Mouse (Mus musculus) neural tube, embryonic 11.5 days (tissue): ENCODE results near the gene Amph. TPM values are rescaled to one million over a fixed set of nuclear protein-coding genes. Genes with fewer than 3 reads are reported as not detected.
"Not testable (repeated sequence)": the region's sequence is repeated elsewhere in the genome, so short reads cannot be mapped to it uniquely, and the experiment has no call there.

ENCODE experiments used
- ATAC-seq: fragments of 200-750 bp; cut with Nextera tagmentation; 2 replicates; pipeline ENCODE4 v1.8.0; 2017; ENCODE audit warnings: moderate number of reproducible peaks, mild to moderate bottlenecking, moderate TSS enrichment, moderate library complexity; ENCODE audit not compliant: insufficient read depth, low FRiP score, low TSS enrichment
- DNase-seq: peaks from one replicate; pipeline ENCODE4 v3.0.0-alpha.2; 2015; ENCODE audit warnings: low spot score
- H3K27ac ChIP-seq: fragments of 300-500 bp; sonication (generic); 2 replicates; pipeline ENCODE4 v1.5.1; 2014; ENCODE audit warnings: low read depth, mild to moderate bottlenecking, low read length
- H3K27me3 ChIP-seq: fragments of 300-500 bp; sonication (generic); 2 replicates; pipeline ENCODE4 v1.6.1; 2014; ENCODE audit warnings: mild to moderate bottlenecking, low read length, mixed read lengths; ENCODE audit not compliant: control insufficient read depth, insufficient read depth
- H3K36me3 ChIP-seq: fragments of 300-500 bp; sonication (generic); 2 replicates; pipeline ENCODE4 v1.6.1; 2014; ENCODE audit warnings: mild to moderate bottlenecking, low read length, moderate library complexity, mixed read lengths; ENCODE audit not compliant: control insufficient read depth, insufficient read depth
- H3K4me1 ChIP-seq: fragments of 300-500 bp; sonication (generic); 2 replicates; pipeline ENCODE4 v1.6.1; 2014; ENCODE audit warnings: low read length, mixed read lengths; ENCODE audit not compliant: control insufficient read depth, insufficient read depth
- H3K4me2 ChIP-seq: fragments of 300-500 bp; sonication (generic); 2 replicates; pipeline ENCODE4 v1.6.1; 2014; ENCODE audit warnings: low read depth, mild to moderate bottlenecking, moderate library complexity
- H3K4me3 ChIP-seq: fragments of 300-500 bp; sonication (generic); 2 replicates; pipeline ENCODE4 v1.5.1; 2014; ENCODE audit warnings: low read depth, low read length
- H3K9ac ChIP-seq: fragments of 300-500 bp; sonication (generic); 2 replicates; pipeline ENCODE4 v1.6.1; 2014; ENCODE audit warnings: mild to moderate bottlenecking, low read length
- H3K9me3 ChIP-seq: fragments of 300-500 bp; sonication (generic); 2 replicates; pipeline ENCODE4 v1.6.1; 2016; ENCODE audit warnings: low read length; ENCODE audit not compliant: control insufficient read depth
- WGBS: fragments of 180-500 bp; shearing (Covaris S2); extraction: QIAGEN DNeasy Blood & Tissue Kit; methylation state at CpG from one replicate; pipeline ENCODE4 v1.1.7; 2014; 5-methylcytosine and 5-hydroxymethylcytosine counted together
- polyA plus RNA-seq: library from polyadenylated mRNA; unstranded; fragments of >200 nt; fragmentation: Nextera tagmentation; extraction: Ambion mirVana; gene quantifications from 2 replicates; pipeline ENCODE4 v1.2.1, GENCODE M21; 2014

Gene Amph
- polyA plus RNA-seq = 11.8 and 12.6 TPM in 2 replicates

DNA sequence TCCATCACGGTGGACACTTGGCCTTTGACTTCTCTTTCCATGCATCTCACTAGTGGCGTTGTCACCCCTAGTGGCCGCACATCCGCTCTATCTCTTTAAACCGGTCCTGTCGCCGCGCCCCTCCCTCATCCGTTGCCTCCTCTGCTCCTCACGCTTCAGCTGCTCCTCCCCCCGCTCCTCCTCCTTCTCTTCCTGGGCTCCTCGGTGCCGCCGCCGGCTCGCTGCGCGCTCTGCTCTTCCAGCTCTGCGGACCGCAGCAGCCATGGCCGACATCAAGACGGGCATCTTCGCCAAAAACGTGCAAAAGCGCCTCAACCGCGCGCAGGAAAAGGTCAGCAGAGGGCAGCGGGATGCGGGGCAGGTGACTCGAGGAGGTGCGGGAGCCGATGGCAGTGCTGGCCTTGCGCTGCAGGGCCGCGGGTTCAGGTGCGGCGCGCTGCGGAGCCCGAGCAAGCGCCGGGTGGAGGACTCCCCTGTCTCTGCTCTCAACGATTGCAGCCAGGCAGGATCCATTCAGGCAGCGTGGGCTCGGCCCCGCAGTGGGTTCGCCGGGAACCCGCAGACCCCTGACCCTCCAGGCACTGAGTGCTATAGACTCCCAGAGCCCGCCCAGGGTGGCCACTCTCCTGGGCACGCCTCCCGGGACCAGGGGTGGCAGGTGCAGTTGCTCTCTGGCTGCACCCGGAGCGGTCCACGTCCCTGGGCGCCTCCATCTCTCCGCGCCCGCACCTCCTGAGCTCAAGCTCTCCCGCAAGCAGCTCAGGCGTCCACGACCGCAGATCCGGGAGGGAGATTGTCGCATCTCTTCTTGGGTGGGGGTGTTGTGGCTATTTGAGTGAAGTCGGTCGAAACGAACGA is at the start of gene Amph:
Amph (plus strand) TSS at position 35 of the 858 bp plus-strand sequence.
- Histone ChIP-seq H3K4me2 (peak within 1 kb of the TSS; percentile 70), H3K9ac (peak within 1 kb of the TSS; percentile 61), H3K27ac (peak within 1 kb of the TSS; percentile 46; the same call in 1 of the 2 replicates), H3K4me3 (peak within 1 kb of the TSS; percentile 69), H3K4me1 (no peaks in the 10 kb centered on the region), H3K36me3 (no peaks in the 10 kb centered on the region), H3K27me3 (no peaks in the 10 kb centered on the region), H3K9me3 (no peaks in the 10 kb centered on the region)
- peak; percentile 76 for DNase-seq
- under 1% methylated on average over 68 of the region's 70 CpGs for WGBS
- ATAC-seq = peak; percentile 92

DNA sequence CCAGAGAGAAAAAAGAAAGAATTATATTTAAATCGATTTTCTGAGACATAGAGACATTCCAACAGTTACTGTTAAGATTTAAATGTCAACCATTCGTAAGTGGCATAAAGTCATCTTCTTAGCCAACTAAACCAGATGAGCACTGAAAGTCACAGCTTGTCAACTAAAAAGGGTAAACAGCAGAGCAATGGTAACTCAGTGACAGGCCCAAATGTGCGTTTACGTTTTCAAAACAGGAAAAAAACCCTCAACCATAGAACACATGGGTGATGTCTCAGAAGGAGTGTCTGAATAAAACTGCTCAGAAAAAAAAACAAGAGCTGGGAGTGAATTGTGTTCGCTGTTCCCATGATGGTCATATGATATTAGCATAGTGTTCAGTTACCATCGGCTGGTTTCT is 44.4 kb upstream of the Amph start:
- WGBS = 88% methylated on average over 6 of the region's 6 CpGs
- Histone ChIP-seq H3K9me3 (no peaks in the 10 kb centered on the region), H3K4me3 (no peak overlapping the region), H3K36me3 (no peaks in the 10 kb centered on the region), H3K9ac (no peak overlapping the region), H3K27ac (no peak overlapping the region), H3K4me1 (no peaks in the 10 kb centered on the region), H3K27me3 (no peaks in the 10 kb centered on the region), H3K4me2 (no peak overlapping the region)
- DNase-seq = no peak
- ATAC-seq = no peak

DNA sequence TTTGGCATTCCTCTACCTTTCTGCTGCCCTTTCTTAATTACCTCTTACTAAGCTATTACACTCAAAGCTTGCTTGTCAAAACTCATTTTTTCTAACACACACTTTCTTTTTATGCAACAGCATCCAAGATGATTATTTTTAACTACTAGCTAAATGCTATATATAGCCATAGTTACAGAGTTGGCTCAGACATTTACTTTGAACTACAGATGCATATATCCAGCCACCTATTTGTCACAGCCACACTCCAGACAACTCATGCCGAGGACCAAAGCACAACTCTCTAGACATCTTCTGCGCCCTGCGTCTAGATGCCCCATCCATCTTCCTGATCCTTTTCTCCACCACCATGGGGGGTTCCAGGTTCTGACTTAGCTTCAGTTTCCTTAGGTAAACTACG is 33.2 kb upstream of the Amph start:
- no peak overlapping the region for H3K27ac ChIP-seq
- DNase-seq = no peak
- WGBS = 66% methylated on average over 4 of the region's 4 CpGs

DNA sequence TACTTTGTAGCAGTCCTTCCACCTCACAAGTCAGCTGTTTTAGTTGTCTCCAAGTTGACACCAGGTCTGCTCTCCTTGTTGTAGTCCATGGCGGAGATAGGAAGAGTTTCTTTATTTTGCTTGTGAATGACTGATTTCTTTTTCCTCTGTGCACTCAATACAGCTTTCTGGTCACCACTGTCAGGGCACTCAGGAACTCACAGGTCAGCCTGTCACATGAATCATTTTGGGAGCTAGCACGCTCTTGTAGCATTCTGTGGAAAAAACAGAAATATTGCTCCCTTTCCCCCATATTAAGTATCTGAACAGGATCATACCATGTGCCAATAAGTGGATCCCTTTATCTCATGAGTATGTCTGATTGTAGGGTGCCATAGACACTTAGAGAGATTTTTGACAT is 14.8 kb upstream of the Amph start:
- 100% methylated on average over 1 of the region's 2 CpGs for WGBS
- not testable (repeated sequence) for H3K9ac ChIP-seq, H3K4me2 ChIP-seq, H3K9me3 ChIP-seq, DNase-seq, H3K4me1 ChIP-seq, H3K36me3 ChIP-seq, H3K4me3 ChIP-seq, H3K27me3 ChIP-seq, H3K27ac ChIP-seq, ATAC-seq

More for the DNA sequence above, 33.2 kb upstream of the Amph start:
- H3K36me3 ChIP-seq = no peaks in the 10 kb centered on the region
- H3K9ac ChIP-seq = no peak overlapping the region
- no peak overlapping the region for H3K4me3 ChIP-seq
- no peaks in the 10 kb centered on the region for H3K4me1 ChIP-seq
- no peak for ATAC-seq
- no peak overlapping the region for H3K4me2 ChIP-seq
- no peaks in the 10 kb centered on the region for H3K27me3 ChIP-seq
- no peaks in the 10 kb centered on the region for H3K9me3 ChIP-seq

DNA sequence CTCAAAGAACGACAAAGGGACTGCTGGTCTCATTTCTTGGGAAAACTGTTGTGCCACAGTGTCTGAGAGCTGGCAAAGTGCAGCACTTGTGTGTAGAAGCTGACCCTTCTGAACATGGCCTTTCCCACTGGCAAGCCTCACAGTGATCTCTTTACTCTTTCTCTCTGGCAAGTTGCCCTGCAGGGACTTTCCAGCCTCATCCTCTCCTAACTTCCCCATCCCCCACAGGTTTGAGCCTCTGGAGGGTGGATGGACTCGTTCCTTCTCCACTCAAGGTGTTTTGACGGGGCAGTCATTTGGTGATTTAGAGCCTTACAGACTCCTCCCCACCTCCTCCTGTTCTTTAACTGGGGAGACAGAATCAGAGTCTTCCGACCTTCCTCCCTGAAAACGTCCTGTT is 319 bp upstream of the Amph start:
- ATAC-seq = no peak
- Histone ChIP-seq H3K4me1 (no peaks in the 10 kb centered on the region), H3K27me3 (no peaks in the 10 kb centered on the region), H3K9ac (no peak overlapping the region), H3K36me3 (no peaks in the 10 kb centered on the region), H3K4me2 (peak overlapping the region; percentile 70), H3K4me3 (peak overlapping the region; percentile 69), H3K9me3 (no peaks in the 10 kb centered on the region), H3K27ac (no peak overlapping the region)
- WGBS = 12% methylated on average over 5 of the region's 5 CpGs
- DNase-seq = no peak

DNA sequence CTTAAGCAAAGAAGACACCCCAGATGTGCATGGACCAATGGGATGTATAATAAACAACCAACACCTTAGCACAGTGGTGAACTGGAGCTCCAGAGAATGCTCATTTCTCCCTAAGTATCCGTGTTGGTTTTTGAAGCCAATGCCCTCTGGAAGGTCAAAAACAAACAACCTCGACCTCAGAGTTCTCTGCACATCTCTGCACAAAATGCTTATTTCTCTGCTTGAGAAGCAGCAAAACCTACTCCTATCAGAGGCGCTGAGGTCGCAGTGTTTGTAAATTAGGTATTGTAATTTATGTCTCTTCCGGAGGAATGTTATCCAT is 985 bp downstream of the Amph start:
- DNase-seq = no peak
- Histone ChIP-seq H3K27ac (no peak overlapping the region), H3K9me3 (no peaks in the 10 kb centered on the region), H3K36me3 (no peaks in the 10 kb centered on the region), H3K4me2 (peak overlapping the region; percentile 70), H3K4me1 (no peaks in the 10 kb centered on the region), H3K9ac (peak overlapping the region; percentile 61), H3K27me3 (no peaks in the 10 kb centered on the region), H3K4me3 (peak overlapping the region; percentile 69)
- ATAC-seq = no peak
- WGBS = 11% methylated on average over 5 of the region's 5 CpGs

DNA sequence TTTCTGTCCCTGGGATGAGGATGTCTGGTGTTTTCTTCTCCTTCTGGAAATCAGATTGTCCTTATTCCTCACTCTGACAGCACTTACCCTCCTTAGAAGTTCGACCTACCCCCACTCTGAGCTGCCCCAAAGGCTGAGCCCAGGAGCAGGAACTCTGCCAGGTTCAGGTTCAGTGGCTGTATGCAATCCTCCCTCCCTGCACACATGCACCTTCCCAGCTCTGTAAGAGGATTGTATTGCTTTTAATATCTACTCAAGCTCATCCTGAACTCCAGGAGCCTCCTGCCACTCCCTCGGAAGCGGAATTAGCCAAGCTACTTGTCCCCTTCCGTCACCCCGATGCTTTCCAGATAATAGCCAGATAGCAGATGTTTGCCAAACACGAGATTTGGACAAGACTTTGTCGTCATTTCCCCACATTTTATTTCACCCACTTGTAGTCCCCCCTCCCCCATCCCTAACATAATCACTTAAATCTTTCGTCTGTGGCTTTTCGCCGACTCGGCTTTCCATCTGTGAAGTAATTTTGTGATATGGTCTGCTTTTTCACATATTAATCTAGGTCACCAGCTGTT is 1.7 kb downstream of the Amph start:
- ATAC-seq (no peak), DNase-seq (no peak)
- H3K27ac ChIP-seq = no peak overlapping the region
- WGBS = 69% methylated on average over 11 of the region's 11 CpGs
- no peaks in the 10 kb centered on the region for H3K36me3 ChIP-seq
- no peaks in the 10 kb centered on the region for H3K27me3 ChIP-seq
- no peaks in the 10 kb centered on the region for H3K4me1 ChIP-seq
- H3K4me3 ChIP-seq = no peak overlapping the region
- H3K9ac ChIP-seq = no peak overlapping the region
- H3K4me2 ChIP-seq = 0 out of 2 replicates have a peak overlapping the region, but pooled peaks have one; percentile 9
- no peaks in the 10 kb centered on the region for H3K9me3 ChIP-seq

DNA sequence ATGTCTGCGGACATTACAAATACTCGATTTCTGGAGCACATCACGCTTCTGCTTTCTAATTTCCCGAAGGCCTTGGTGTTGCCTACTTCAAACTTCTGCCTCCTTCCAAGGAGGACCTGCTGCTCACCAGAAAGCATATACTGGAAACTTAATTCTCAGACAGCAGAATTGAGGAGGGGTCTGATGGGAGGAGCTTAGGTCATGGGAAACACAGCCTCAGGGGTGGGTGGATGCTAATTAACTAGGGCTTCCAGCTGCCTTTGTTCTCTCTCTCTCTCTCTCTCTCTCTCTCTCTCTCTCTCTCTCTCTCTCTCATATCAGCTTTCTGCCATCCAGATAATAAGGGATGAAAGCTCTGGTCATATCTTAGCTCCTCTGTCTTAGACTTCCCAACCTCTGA is 5.6 kb downstream of the Amph start:
- DNase-seq (no peak), ATAC-seq (no peak)
- Histone ChIP-seq H3K4me2 (no peak overlapping the region), H3K4me3 (no peak overlapping the region), H3K36me3 (no peaks in the 10 kb centered on the region), H3K27ac (no peak overlapping the region), H3K27me3 (no peaks in the 10 kb centered on the region), H3K9ac (no peak overlapping the region), H3K9me3 (no peaks in the 10 kb centered on the region), H3K4me1 (no peaks in the 10 kb centered on the region)
- WGBS = 87% methylated on average over 4 of the region's 4 CpGs
